ENCODE assay signal across 8 mouse cellular contexts in the genomic region with DNA sequence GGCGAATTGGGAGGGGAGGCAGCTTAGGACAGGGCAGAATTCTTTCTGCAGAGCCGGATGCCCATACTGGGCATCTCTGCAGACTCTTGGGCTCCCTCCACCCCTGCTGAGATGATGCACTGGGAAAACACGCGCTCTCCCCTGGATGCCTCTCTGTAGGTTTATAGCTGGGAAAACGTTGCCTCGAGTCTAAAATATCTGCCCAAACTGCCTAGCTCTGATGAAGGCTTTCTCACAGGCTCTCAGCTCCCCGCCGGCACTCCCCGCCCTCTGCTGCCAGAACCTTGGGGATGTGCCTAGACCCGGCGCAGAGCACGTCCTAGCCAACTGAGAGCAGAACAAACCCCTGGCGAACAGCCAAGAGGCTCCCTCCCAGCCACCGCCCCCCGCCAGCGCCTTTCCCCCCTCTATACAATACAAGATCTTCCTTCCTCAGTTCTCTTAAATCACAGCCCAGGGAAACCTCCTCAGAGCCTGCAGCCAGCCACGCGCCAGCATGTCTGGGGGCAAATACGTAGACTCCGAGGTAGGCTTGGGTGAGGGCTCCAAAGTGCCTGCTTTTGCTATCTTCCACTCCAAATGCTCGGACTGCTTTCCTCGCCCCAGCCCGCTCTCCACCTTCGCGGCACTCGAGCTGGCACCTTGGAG. TPM values are rescaled to one million over a fixed set of nuclear protein-coding genes. Genes with fewer than 3 reads are reported as not detected.
DNase-seq lines count a peak whose midpoint lies in the region; ATAC-seq and TF ChIP-seq lines count a peak whose summit lies in the region.

A gene (plus strand): TSS at position 382 of the 648 bp plus-strand sequence.

- no peak for TF ChIP-seq EP300 in stomach, postnatal 0 days (optimal IDR thresholded peaks at IDR 0.05)

- no peak for TF ChIP-seq CTCF in spleen, adult 2 months (IDR thresholded peaks at IDR 0.05; ENCODE audit: extremely low read depth, insufficient read depth, insufficient read length, insufficient replicate concordance)
- no peak for TF ChIP-seq CTCF in embryonic fibroblast, embryonic 13.5 days (IDR thresholded peaks at IDR 0.05; ENCODE audit: borderline replicate concordance, insufficient read depth, low read length)
- peak; percentile 50 for TF ChIP-seq CTCF in stomach, postnatal 0 days (IDR thresholded peaks at IDR 0.05; ENCODE audit: low read depth)

- no peak for TF ChIP-seq POLR2A in spleen, adult 2 months (IDR thresholded peaks at IDR 0.05; ENCODE audit: low read depth, low read length)
- TF ChIP-seq POLR2A in embryonic fibroblast, embryonic 13.5 days (IDR thresholded peaks at IDR 0.05; ENCODE audit: low read depth, low read length), result peak; percentile 38

- no peaks in the 10 kb centered on the region for H3K9me3 ChIP-seq in heart, embryonic 10.5 days
- H3K9me3 ChIP-seq in kidney, embryonic 15.5 days (replicated peaks), result no peaks in the 10 kb centered on the region
- no peaks in the 10 kb centered on the region for H3K9me3 ChIP-seq in limb, embryonic 13.5 days
- H3K9me3 ChIP-seq in midbrain, embryonic 13.5 days, result no peaks in the 10 kb centered on the region
- no peaks in the 10 kb centered on the region for H3K9me3 ChIP-seq in stomach, postnatal 0 days (ENCODE audit: control insufficient read depth, low read length)

- H3K4me2 ChIP-seq in kidney, embryonic 15.5 days, result peak within 1 kb of the TSS; percentile 95
- peak within 1 kb of the TSS; percentile 93 for H3K4me2 ChIP-seq in limb, embryonic 13.5 days (replicated peaks)
- H3K4me2 ChIP-seq in midbrain, embryonic 13.5 days (replicated peaks), result peak within 1 kb of the TSS; percentile 91
- peak within 1 kb of the TSS; percentile 77 for H3K4me2 ChIP-seq in stomach, postnatal 0 days (replicated peaks; ENCODE audit: low read depth)

- peak within 1 kb of the TSS; percentile 52 for H3K9ac ChIP-seq in kidney, embryonic 15.5 days
- peak within 1 kb of the TSS; percentile 63 for H3K9ac ChIP-seq in limb, embryonic 13.5 days
- H3K9ac ChIP-seq in midbrain, embryonic 13.5 days (replicated peaks), result peak within 1 kb of the TSS; percentile 66
- H3K9ac ChIP-seq in stomach, postnatal 0 days (ENCODE audit: low read length), result peak within 1 kb of the TSS; percentile 77

- peak; percentile 83 for ATAC-seq in kidney, embryonic 15.5 days (replicated peaks; ENCODE audit: low FRiP score)
- peak; percentile 85 for ATAC-seq in limb, embryonic 13.5 days (ENCODE audit: low FRiP score, low read depth)
- ATAC-seq in midbrain, embryonic 13.5 days, result peak; percentile 90
- peak; percentile 83 for ATAC-seq in stomach, postnatal 0 days (ENCODE audit: low FRiP score, low TSS enrichment)

- peak within 1 kb of the TSS; percentile 26 for H3K27ac ChIP-seq in spleen, adult 2 months (ENCODE audit: insufficient read depth, low read length)
- peak within 1 kb of the TSS; percentile 96 for H3K27ac ChIP-seq in embryonic fibroblast, embryonic 13.5 days (ENCODE audit: insufficient read depth, low read length)
- peak within 1 kb of the TSS; percentile 81 for H3K27ac ChIP-seq in heart, embryonic 10.5 days
- H3K27ac ChIP-seq in kidney, embryonic 15.5 days, result peak within 1 kb of the TSS; percentile 82
- peak within 1 kb of the TSS; percentile 1; the same call in 1 of the 2 replicates for H3K27ac ChIP-seq in limb, embryonic 13.5 days
- no peak within 1 kb of the TSS for H3K27ac ChIP-seq in midbrain, embryonic 13.5 days
- peak within 1 kb of the TSS; percentile 94 for H3K27ac ChIP-seq in stomach, postnatal 0 days (replicated peaks)

- 3% methylated on average over 26 of the region's 26 CpGs for WGBS in spleen, adult 2 months
- WGBS in heart, embryonic 10.5 days, result under 1% methylated on average over 26 of the region's 26 CpGs
- WGBS in kidney, embryonic 15.5 days, result under 1% methylated on average over 26 of the region's 26 CpGs
- under 1% methylated on average over 26 of the region's 26 CpGs for WGBS in limb, embryonic 13.5 days
- WGBS in midbrain, embryonic 13.5 days, result 0% methylated on average over 26 of the region's 26 CpGs
- under 1% methylated on average over 26 of the region's 26 CpGs for WGBS in stomach, postnatal 0 days

- no peaks in the 10 kb centered on the region for H3K36me3 ChIP-seq in spleen, adult 2 months (ENCODE audit: control insufficient read depth, insufficient read depth, low read length)
- H3K36me3 ChIP-seq in heart, embryonic 10.5 days, result no peaks in the 10 kb centered on the region
- H3K36me3 ChIP-seq in kidney, embryonic 15.5 days, result no peaks in the 10 kb centered on the region
- no peaks in the 10 kb centered on the region for H3K36me3 ChIP-seq in limb, embryonic 13.5 days
- H3K36me3 ChIP-seq in midbrain, embryonic 13.5 days, result no peaks in the 10 kb centered on the region
- no peaks in the 10 kb centered on the region for H3K36me3 ChIP-seq in stomach, postnatal 0 days (ENCODE audit: control insufficient read depth, insufficient read depth, low read length)

- no peak for DNase-seq in spleen, adult 2 months (ENCODE audit: low read depth in 1 of 2, low spot score in 2 of 2)
- DNase-seq in spleen, postnatal 14 days (ENCODE audit: low spot score in 2 of 2), result no peak
- no peak for DNase-seq in heart, embryonic 10.5 days (ENCODE audit: low spot score)
- peak; percentile 71 for DNase-seq in stomach, postnatal 0 days (ENCODE audit: low spot score)

- peak within 1 kb of the TSS; percentile 28 for H3K4me3 ChIP-seq in spleen, adult 2 months (ENCODE audit: extremely low read depth, insufficient read depth, insufficient read length)
- H3K4me3 ChIP-seq in embryonic fibroblast, embryonic 13.5 days (ENCODE audit: insufficient read depth, low read length), result peak within 1 kb of the TSS; percentile 69
- H3K4me3 ChIP-seq in heart, embryonic 10.5 days, result peak within 1 kb of the TSS; percentile 63
- H3K4me3 ChIP-seq in kidney, embryonic 15.5 days (replicated peaks), result peak within 1 kb of the TSS; percentile 56
- H3K4me3 ChIP-seq in limb, embryonic 13.5 days, result peak within 1 kb of the TSS; percentile 51
- peak within 1 kb of the TSS; percentile 50 for H3K4me3 ChIP-seq in midbrain, embryonic 13.5 days (replicated peaks)
- H3K4me3 ChIP-seq in stomach, postnatal 0 days (ENCODE audit: low read depth, low read length), result peak within 1 kb of the TSS; percentile 64

- peaks cover 2% of the 10 kb centered on the region; the same call in 1 of the 2 replicates for H3K27me3 ChIP-seq in spleen, adult 2 months (ENCODE audit: control insufficient read depth, insufficient read depth, low read length)
- peaks cover 31% of the 10 kb centered on the region; the same call in 1 of the 2 replicates for H3K27me3 ChIP-seq in heart, embryonic 10.5 days (ENCODE audit: insufficient read depth, poor library complexity, severe bottlenecking)
- peaks cover 15% of the 10 kb centered on the region for H3K27me3 ChIP-seq in kidney, embryonic 15.5 days
- H3K27me3 ChIP-seq in limb, embryonic 13.5 days, result peaks cover 33% of the 10 kb centered on the region
- peaks cover 38% of the 10 kb centered on the region for H3K27me3 ChIP-seq in midbrain, embryonic 13.5 days
- no peaks in the 10 kb centered on the region for H3K27me3 ChIP-seq in stomach, postnatal 0 days (ENCODE audit: control insufficient read depth, insufficient read depth, low read length)

- peaks cover 3% of the 10 kb centered on the region; the same call in 1 of the 2 replicates for H3K4me1 ChIP-seq in spleen, adult 2 months (ENCODE audit: control insufficient read depth, insufficient read depth, insufficient read length)
- no peaks in the 10 kb centered on the region for H3K4me1 ChIP-seq in embryonic fibroblast, embryonic 13.5 days (ENCODE audit: control insufficient read depth, insufficient read depth, low read length)
- H3K4me1 ChIP-seq in heart, embryonic 10.5 days, result peaks cover 18% of the 10 kb centered on the region
- H3K4me1 ChIP-seq in kidney, embryonic 15.5 days, result peaks cover 24% of the 10 kb centered on the region
- H3K4me1 ChIP-seq in limb, embryonic 13.5 days, result peaks cover 19% of the 10 kb centered on the region
- peaks cover 24% of the 10 kb centered on the region for H3K4me1 ChIP-seq in midbrain, embryonic 13.5 days (replicated peaks)
- peaks cover 3% of the 10 kb centered on the region; the same call in 1 of the 2 replicates for H3K4me1 ChIP-seq in stomach, postnatal 0 days (replicated peaks; ENCODE audit: control insufficient read depth, insufficient read depth)

RNA-seq across cellular contexts. Expression of the gene that starts here (rescaled TPM):
- polyA plus RNA-seq in spleen, adult 2 months (2012; rRNA removed), result 60.7 and 61.8 TPM in 2 replicates
- 610 and 713 TPM in 2 replicates for polyA plus RNA-seq in embryonic fibroblast, embryonic 13.5 days (2011; ENCODE audit: insufficient read length, low read depth, missing spikeins)
- polyA plus RNA-seq in heart, embryonic 10.5 days (2016; fragmentation: Nextera tagmentation; extraction: Ambion mirVana), result 28.2 and 36.1 TPM in 2 replicates
- 77.9 and 98.7 TPM in 2 replicates for polyA plus RNA-seq in kidney, embryonic 15.5 days (2015; fragmentation: Nextera tagmentation; extraction: Ambion mirVana)
- 73.2 and 76.4 TPM in 2 replicates for polyA plus RNA-seq in limb, embryonic 13.5 days (2015; fragmentation: Nextera tagmentation; extraction: Ambion mirVana)
- polyA plus RNA-seq in midbrain, embryonic 13.5 days (2015; fragmentation: Nextera tagmentation; extraction: Ambion mirVana), result 9.6 and 11.7 TPM in 2 replicates
- 324 and 346 TPM in 2 replicates for polyA plus RNA-seq in stomach, postnatal 0 days (2015; fragmentation: Nextera tagmentation; extraction: Ambion mirVana)
